Mouse (Mus musculus) layer of hippocampus, postnatal 10 days (tissue): Measurements from ENCODE around the gene Ttll4. TPM values are rescaled to one million over a fixed set of nuclear protein-coding genes. Genes with fewer than 3 reads are reported as not detected.
A peak's percentile ranks its signal among the peaks of the same experiment; 100 is the strongest.

Source experiments
- DNase-seq, 2 experiments: peaks; one replicate each; pipeline ENCODE4 v3.0.0; 2021; ENCODE audit warnings: low spot score in 2 of 2
- long read RNA-seq: library from polyadenylated mRNA; stranded (forward); transcript quantifications from one replicate; pipeline ENCODE4 v2.0.0, GENCODE M21; 2023
- total RNA-seq, 2 experiments: library from RNA; stranded (reverse); gene quantifications; 2 replicates each; pipeline ENCODE4 v1.2.3; 2021

Ttll4 gene
- total RNA-seq = 10 to 100 TPM; 30.7 to 31.7 TPM
- long read RNA-seq, full-length matches to known transcripts = 1 of 8 reads
- long read RNA-seq, partial matches to known transcripts = 0 of 8 reads
- long read RNA-seq, other reads (novel, unspliced or antisense) = 7 of 8 reads

DNA sequence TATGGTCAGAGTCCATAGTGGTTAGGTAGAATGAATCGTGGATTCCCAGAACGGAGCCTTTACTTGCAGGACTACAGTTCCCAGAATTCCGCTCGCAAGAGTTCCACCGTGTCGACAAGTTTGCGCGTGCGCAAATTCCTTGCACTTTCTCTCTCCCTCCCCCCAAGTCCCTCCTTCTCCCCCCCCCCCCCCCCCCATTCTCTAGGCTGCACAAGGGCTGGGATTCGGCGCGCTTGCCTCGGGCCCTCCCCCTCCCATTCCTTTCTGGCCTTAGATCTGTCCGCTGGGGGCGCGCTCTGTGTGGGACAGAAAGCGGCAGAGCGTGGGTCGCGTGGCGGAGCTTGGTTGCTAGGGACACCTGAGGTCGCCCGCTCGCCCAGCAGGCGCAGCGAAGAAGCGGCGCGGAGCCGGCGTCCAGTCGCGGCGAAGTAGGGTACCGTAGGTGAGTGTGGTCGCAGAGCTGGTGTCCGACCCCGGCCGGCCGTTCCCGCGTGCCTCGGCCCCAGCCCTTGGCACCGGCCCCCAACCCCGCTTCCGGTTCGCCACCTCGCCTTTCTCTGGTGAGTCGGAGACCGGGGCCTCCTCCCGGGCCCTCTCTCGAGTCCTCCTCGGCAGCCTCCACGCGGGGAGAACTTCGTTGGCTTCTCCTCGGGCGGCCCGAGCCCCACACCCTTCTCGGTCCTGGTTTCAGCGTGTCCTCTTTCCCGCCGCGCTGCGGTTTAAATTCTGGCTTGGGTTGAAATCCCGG is at the start of gene Ttll4:
Ttll4 (plus strand) TSS at position 298 of the 748 bp plus-strand sequence.
- peak; percentile 90 to 94 for DNase-seq

DNA sequence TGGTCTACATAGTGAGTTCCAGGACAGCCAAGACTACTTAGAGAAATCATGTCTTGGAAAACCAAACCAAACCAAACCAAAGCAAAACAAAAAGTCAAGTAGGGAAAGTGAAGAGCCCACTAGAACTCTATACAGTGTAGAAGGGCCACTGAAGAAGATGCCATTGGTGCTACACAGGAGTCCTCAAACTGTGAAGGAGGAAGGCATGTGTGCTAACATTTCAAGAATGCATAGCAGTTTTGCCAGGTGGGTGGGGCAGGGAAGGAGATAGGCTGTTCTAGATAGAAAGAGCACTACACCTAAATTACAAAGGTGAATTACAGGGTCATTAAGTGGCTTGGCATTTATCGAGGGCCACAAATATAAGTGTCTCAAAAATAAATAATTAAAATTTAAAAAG is 37.4 kb upstream of the Ttll4 start:
- DNase-seq = no peak

GRCm38 (mm10) chr1:74626076-74626475 is 35.5 kb upstream of the Ttll4 start:
- no peak for DNase-seq

GRCm38 (mm10) chr1:74628001-74628400 is 33.5 kb upstream of the Ttll4 start:
- DNase-seq = no peak

- no peak for DNase-seq
Measured at GRCm38 (mm10) chr1:74632734-74633133, 28.8 kb upstream of the Ttll4 start.

- no peak for DNase-seq
Measured at GRCm38 (mm10) chr1:74643524-74643923, 18.0 kb upstream of the Ttll4 start.

- DNase-seq = no peak
Measured at GRCm38 (mm10) chr1:74643926-74644325, 17.6 kb upstream of the Ttll4 start.

- no peak for DNase-seq
Measured at GRCm38 (mm10) chr1:74662253-74662865, 814 bp downstream of the Ttll4 start.

DNA sequence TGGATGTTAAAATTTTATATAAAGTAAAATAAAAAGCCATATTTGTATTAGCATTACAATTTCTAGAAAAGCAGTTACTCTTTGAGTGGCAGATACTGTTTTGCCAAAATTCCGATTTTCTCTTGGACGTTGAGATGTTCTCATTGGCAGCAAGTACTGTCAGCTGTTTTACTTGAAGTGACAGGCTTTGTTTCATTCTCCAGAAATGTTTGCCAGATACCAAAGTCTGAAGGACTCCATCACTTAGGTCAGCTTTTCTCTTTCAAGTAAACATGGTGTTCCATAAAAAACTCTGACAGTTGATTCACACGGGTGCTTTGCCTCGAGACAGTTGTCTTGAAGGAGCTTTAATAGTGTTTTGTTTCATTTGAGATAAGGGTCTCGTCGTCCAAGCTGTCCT is 3.6 kb downstream of the Ttll4 start:
- DNase-seq = no peak

GRCm38 (mm10) chr1:74668371-74668770 is 6.8 kb downstream of the Ttll4 start:
- no peak for DNase-seq

- no peak for DNase-seq
Measured at GRCm38 (mm10) chr1:74672731-74673130, 11.2 kb downstream of the Ttll4 start.

- DNase-seq = no peak
Measured at GRCm38 (mm10) chr1:74676863-74677262, 15.3 kb downstream of the Ttll4 start.

DNA sequence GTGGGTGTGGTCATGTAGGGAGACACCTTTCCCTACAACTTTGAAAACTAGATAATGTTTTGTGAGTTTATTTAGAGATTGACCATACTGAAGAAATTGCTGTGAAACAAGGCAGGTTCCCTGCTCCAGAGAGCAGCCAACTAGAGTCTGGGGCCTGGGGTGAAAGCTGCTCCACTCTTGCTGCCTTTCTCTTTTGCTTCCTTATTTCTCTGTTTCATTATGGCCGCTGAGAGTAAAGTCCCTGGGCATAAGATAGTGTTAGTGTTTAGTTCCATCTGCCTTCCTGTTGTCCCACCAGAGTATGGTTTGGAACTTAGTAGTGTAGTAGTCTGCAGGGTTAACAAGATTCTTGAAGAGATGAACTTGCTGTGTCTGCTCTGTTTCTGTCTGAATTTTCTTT is 16.3 kb downstream of the Ttll4 start:
- DNase-seq = no peak

DNA sequence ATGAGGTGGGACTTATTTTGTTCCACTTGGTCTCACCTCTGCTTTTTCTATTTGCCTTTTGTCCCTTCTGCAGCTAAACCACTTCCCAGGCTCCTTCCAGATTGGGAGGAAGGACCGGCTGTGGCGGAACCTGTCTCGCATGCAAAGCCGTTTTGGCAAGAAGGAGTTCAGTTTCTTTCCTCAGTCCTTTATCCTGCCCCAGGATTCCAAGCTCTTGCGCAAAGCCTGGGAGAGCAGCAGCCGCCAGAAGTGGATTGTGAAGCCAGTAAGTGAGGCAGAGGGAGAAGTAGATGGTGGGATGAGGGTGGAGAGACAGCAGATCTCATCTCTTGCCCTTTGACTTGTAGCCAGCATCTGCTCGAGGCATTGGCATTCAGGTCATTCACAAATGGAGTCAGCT is 25.6 kb downstream of the Ttll4 start:
- DNase-seq = no peak

DNA sequence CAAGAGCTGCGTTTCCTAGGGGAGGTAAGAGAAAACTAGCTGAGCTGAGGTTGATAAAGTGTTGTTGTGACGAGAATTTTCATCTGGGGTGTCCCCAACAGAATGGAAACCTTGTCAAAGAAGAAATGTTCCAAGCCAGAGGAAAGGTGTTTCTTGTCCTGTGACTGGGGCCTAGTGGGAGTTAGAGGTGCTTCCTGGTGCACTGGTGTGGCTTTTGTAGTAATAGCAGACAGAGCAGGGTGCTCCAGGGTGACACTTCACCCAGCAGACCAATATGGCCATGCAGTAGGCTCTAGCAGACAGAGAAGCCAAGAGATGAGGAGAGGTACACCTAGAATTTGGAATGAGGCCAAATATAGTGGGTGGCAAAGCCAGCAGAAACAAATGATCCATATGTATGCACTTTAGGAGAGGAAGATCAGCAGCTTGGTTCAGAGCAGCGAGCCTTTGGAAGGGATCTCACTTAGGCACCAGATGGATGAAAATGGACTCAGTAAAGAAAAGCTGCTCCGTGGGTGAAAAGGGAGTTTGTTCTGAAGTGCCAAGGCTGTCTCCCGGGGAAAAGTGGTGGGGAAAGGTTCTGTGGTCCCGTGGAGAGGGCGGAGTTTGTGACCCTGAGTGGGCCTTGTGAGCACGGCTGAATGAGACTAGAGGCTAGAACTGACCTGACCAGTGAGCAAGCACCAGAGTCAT is 32.5 kb downstream of the Ttll4 start:
- DNase-seq = no peak

DNA sequence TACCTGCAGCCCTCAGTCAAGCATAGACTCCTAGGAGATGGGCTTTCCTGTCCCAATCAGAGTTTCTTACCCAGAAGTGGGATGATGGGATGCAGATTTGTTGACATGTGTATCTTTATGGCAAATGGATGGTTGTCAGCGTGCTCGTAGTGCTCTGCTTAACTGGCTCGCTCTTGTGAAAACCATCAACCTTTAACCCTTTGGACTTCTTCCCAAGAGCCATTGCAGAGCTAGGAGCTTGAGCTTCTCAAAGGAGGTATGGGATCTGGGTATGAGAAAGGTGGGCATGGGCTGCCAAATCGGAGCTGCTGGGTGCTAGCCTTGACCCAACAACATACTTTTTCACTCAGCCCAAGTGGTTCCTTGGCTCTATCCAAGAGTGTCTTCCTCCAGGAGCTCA is 34.3 kb downstream of the Ttll4 start:
- DNase-seq = no peak

DNA sequence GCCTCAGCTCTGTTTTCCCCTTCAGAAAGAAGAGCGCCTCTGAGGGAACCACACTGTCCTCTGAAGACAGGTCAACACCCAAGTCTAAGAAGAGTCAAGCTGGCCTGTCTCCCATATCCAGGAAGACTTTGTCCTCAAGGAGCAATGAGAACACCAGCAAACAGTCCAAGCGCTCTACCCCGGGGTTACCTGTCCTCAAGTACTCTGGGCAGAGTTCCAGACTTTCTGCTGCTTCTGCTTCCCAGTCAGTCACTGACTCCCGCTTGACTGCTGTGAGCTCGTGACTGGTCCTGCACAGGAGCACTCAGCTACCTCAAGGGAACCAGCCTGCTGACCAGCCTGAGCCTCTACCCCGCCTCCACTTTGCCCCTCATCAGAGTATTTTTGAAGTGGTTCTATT is 35.9 kb downstream of the Ttll4 start:
- no peak for DNase-seq

DNA sequence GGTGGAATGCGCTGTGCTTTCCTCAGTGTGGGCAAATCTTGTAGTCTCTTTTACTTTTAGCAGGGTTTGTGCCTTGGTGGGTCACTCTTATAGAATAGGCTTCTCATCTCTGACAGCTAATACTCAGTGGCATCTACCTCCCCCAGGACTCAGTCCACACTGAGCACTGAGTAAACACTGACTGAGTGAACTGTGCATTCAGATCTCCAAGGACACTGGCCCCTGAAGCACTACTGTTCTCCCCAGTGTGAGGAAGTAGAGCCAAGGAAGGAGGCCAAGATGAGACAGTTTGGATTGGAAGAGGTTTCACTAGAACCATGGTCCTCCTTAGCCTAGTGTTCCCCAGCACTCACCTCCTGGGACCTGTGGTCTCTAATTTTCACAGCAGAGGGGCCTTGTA is 36.8 kb downstream of the Ttll4 start:
- DNase-seq = no peak

DNA sequence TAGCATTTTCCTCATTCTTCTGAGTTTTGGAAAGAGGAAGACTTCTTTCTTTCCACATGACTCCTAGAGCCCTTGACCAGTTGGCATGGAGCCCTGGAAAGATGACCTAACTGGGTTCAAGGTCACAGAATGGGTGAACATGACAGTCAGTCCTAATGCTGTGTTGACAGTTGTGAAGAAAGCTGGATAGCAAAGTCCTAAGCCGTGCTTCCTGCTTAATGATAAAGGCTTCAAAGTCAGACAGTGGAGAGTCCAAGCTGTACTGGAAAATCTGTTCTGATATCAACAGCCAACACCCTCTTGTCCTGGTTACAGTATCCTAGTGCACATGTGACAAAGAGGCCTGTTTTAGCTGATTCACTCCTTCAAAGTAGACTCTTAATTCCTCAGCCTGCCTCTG is 37.2 kb downstream of the Ttll4 start:
- DNase-seq = no peak

GRCm38 (mm10) chr1:74702142-74702553 is 40.6 kb downstream of the Ttll4 start:
- DNase-seq = no peak

DNA sequence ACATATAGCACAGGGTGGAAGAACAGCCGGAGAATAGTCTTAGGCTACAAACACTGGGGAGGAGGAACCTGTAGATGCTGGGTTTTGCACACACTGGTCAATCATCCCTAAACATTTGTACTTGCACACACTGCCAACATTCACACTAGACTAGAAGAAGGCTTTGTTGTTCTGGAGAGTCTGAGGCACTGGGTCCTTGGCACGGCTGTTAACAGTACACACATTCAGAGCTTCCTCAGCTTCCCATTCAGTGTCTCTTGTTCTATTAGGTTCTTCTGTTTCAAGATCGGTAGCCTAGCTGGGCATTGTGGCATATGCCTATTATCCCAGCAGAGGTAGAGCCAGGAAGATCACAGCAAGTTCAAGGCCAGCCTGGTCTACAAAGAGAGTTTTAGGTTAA is 42.6 kb downstream of the Ttll4 start:
- DNase-seq = no peak

GRCm38 (mm10) chr1:74705016-74705415 is 43.5 kb downstream of the Ttll4 start:
- no peak for DNase-seq
